Mouse (Mus musculus) liver, adult 2 months (tissue): ENCODE data around the gene Hip1. TPM values are rescaled to one million over a fixed set of nuclear protein-coding genes. Genes with fewer than 3 reads are reported as not detected.

Source experiments
- DNase-seq: peaks from one replicate; pipeline ENCODE4 v3.0.0-alpha.2; 2011; ENCODE audit warnings: low read depth, low spot score; ENCODE audit errors: extremely low read depth
- H3K27ac ChIP-seq: fragments of 200-500 bp; replicated peaks from 2 replicates; pipeline ENCODE4 v1.5.1; 2012; ENCODE audit warnings: low read depth, mild to moderate bottlenecking, control low read depth, inconsistent platforms, low read length; ENCODE audit not compliant: insufficient read depth
- H3K27me3 ChIP-seq: fragments of 200-500 bp; 2 replicates; pipeline ENCODE4 v1.6.1; 2012; ENCODE audit warnings: mild to moderate bottlenecking, moderate library complexity, low read length, inconsistent platforms; ENCODE audit not compliant: control insufficient read depth, insufficient read depth
- H3K36me3 ChIP-seq: fragments of 200-500 bp; 2 replicates; pipeline ENCODE4 v1.6.1; 2012; ENCODE audit warnings: low read length, inconsistent platforms; ENCODE audit not compliant: control insufficient read depth, insufficient read depth
- H3K4me1 ChIP-seq: fragments of 200-500 bp; 2 replicates; pipeline ENCODE4 v1.6.1; 2011; ENCODE audit warnings: low read length; ENCODE audit not compliant: control insufficient read depth, insufficient read depth
- H3K4me3 ChIP-seq: fragments of 200-500 bp; 2 replicates; pipeline ENCODE4 v1.5.1; 2011; ENCODE audit warnings: low read depth, mild to moderate bottlenecking, control low read depth, low read length, moderate library complexity; ENCODE audit not compliant: insufficient read depth
- H3K79me2 ChIP-seq: fragments of 200-500 bp; 2 replicates; pipeline ENCODE4 v1.6.1; 2012; ENCODE audit warnings: inconsistent platforms, mild to moderate bottlenecking, low read length, moderate library complexity; ENCODE audit not compliant: control insufficient read depth, insufficient read depth
- H3K9ac ChIP-seq: fragments of 200-500 bp; 2 replicates; pipeline ENCODE4 v1.6.1; 2012; ENCODE audit warnings: low read depth, mild to moderate bottlenecking, control low read depth, inconsistent platforms, low read length
- CTCF ChIP-seq: fragments of 200-500 bp; IDR thresholded peaks from 2 replicates; pipeline ENCODE4 v1.5.1; 2011; ENCODE audit warnings: low read depth, low read length, control low read depth
- POLR2A ChIP-seq: fragments of 200-500 bp; IDR thresholded peaks from 2 replicates; pipeline ENCODE4 v1.6.1; 2011; ENCODE audit warnings: low read length, control low read depth; ENCODE audit not compliant: insufficient read depth; ENCODE audit errors: extremely low read depth
- WGBS: fragments of 180-500 bp; shearing (Covaris S2); methylation state at CpG from one replicate; pipeline ENCODE4 v1.1.7; 2018; 5-methylcytosine and 5-hydroxymethylcytosine counted together
- polyA plus RNA-seq: library from polyadenylated mRNA; depleted of rRNA; stranded (reverse); fragments of >200 nt; gene quantifications from 2 replicates; pipeline ENCODE4 v1.2.3, GENCODE M21; 2012
- total RNA-seq: library from RNA; depleted of rRNA; stranded (reverse); fragments of >200 nt; gene quantifications from 2 replicates; pipeline ENCODE4 v1.2.3, GENCODE M21; 2014

Hip1 gene
- total and polyA plus RNA-seq, 2 experiments = 3.1 to 3.2 TPM

- Histone ChIP-seq H3K4me1 (peaks cover 2% of the 10 kb centered on the region; the same call in 1 of the 2 replicates), H3K27me3 (0 out of 2 replicates have a peak, but pooled peaks cover 2% of the 10 kb centered on the region), H3K9ac (no peak overlapping the region), H3K79me2 (no peaks in the 10 kb centered on the region), H3K4me3 (no peak overlapping the region), H3K36me3 (no peaks in the 10 kb centered on the region), H3K27ac (no peak overlapping the region)
- no peak for DNase-seq
- TF ChIP-seq CTCF = no peak
- 77% methylated on average over 9 of the region's 9 CpGs for WGBS
These were observed 22.7 kb downstream of the Hip1 start for GRCm38 (mm10) chr5:135522111-135522722.

GRCm38 (mm10) chr5:135517348-135517883 is 27.5 kb downstream of the Hip1 start:
- Histone ChIP-seq H3K27ac (no peak overlapping the region), H3K4me1 (no peaks in the 10 kb centered on the region), H3K9ac (no peak overlapping the region), H3K4me3 (no peak overlapping the region), H3K27me3 (0 out of 2 replicates have a peak, but pooled peaks cover 4% of the 10 kb centered on the region), H3K36me3 (no peaks in the 10 kb centered on the region), H3K79me2 (no peaks in the 10 kb centered on the region)
- TF ChIP-seq CTCF (no peak), POLR2A (no peak)
- DNase-seq = no peak
- 95% methylated on average over 5 of the region's 5 CpGs for WGBS

GRCm38 (mm10) chr5:135513131-135513530 is 31.8 kb downstream of the Hip1 start:
- Histone ChIP-seq H3K27me3 (0 out of 2 replicates have a peak, but pooled peaks cover 2% of the 10 kb centered on the region), H3K36me3 (no peaks in the 10 kb centered on the region), H3K4me1 (no peaks in the 10 kb centered on the region), H3K9ac (no peak overlapping the region), H3K4me3 (no peak overlapping the region), H3K27ac (no peak overlapping the region), H3K79me2 (no peaks in the 10 kb centered on the region)
- WGBS = 77% methylated on average over 4 of the region's 4 CpGs
- no peak for DNase-seq
- TF ChIP-seq CTCF (no peak), POLR2A (no peak)

GRCm38 (mm10) chr5:135511105-135511504 is 33.8 kb downstream of the Hip1 start:
- Histone ChIP-seq H3K79me2 (no peaks in the 10 kb centered on the region), H3K4me1 (no peaks in the 10 kb centered on the region), H3K9ac (no peak overlapping the region), H3K36me3 (no peaks in the 10 kb centered on the region), H3K4me3 (no peak overlapping the region), H3K27me3 (0 out of 2 replicates have a peak, but pooled peaks cover 2% of the 10 kb centered on the region), H3K27ac (no peak overlapping the region)
- 57% methylated on average over 5 of the region's 5 CpGs for WGBS
- no peak for DNase-seq
- TF ChIP-seq POLR2A (no peak), CTCF (peak; percentile 19; the same call in 1 of the 2 replicates)

- Histone ChIP-seq H3K27ac (no peak overlapping the region), H3K4me1 (no peaks in the 10 kb centered on the region), H3K36me3 (no peaks in the 10 kb centered on the region), H3K27me3 (no peaks in the 10 kb centered on the region), H3K79me2 (no peaks in the 10 kb centered on the region), H3K9ac (no peak overlapping the region), H3K4me3 (no peak overlapping the region)
- WGBS = 29% methylated on average over 3 of the region's 3 CpGs
- DNase-seq = peak; percentile 65
- TF ChIP-seq POLR2A = no peak
These were observed 36.6 kb downstream of the Hip1 start for GRCm38 (mm10) chr5:135508284-135508683.

GRCm38 (mm10) chr5:135507561-135508273 is 37.2 kb downstream of the Hip1 start:
- no peaks in the 10 kb centered on the region for H3K36me3 ChIP-seq
- H3K4me1 ChIP-seq = no peaks in the 10 kb centered on the region
- 81% methylated on average over 18 of the region's 18 CpGs for WGBS
- no peak overlapping the region for H3K27ac ChIP-seq
- no peaks in the 10 kb centered on the region for H3K79me2 ChIP-seq
- TF ChIP-seq CTCF (no peak), POLR2A (no peak)
- no peak overlapping the region for H3K4me3 ChIP-seq
- DNase-seq = no peak
- H3K9ac ChIP-seq = no peak overlapping the region
- no peaks in the 10 kb centered on the region for H3K27me3 ChIP-seq
